Mouse (Mus musculus) ES-E14 (cell line): Measurements from ENCODE around the gene Arhgap24.

Experiments
- CHD2 ChIP-seq: IDR thresholded peaks from 2 replicates; pipeline ENCODE4 v1.6.1; 2014; ENCODE audit warnings: mild to moderate bottlenecking, low read depth, low read length, inconsistent platforms
- MAFK ChIP-seq: IDR thresholded peaks from 2 replicates; pipeline ENCODE4 v1.6.1; 2014; ENCODE audit warnings: mild to moderate bottlenecking, low read depth, low read length, inconsistent platforms; ENCODE audit not compliant: insufficient read depth
- ZC3H11A ChIP-seq: IDR thresholded peaks from 2 replicates; pipeline ENCODE4 v1.6.1; 2012; ENCODE audit warnings: low read depth, mild to moderate bottlenecking, inconsistent platforms, low read length, borderline replicate concordance

DNA sequence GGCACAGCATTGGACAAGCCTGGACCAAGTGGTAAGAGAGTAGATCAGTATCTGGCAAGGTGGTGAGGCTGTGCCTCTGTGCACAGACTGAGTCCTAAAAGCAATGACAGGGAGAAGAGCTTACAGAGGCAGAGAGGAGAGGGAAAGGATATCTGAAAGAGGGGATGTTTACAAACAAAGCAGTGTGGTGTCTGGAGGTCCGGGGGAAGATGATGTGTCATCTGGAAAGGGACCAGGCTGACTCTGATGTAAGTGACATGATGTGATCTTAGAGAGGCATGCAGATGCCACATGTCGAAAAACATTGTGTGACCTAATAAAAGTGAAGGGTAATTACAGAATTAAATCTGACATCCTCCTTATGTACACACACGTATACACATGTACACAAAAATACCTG lies 307.2 kb downstream of the Arhgap24 start:
- no peak for TF ChIP-seq ZC3H11A
- TF ChIP-seq MAFK = no peak
- no peak for TF ChIP-seq CHD2
